Mouse (Mus musculus) intestine, postnatal 0 days (tissue): ENCODE results near the gene Inafm2. TPM values are rescaled to one million over a fixed set of nuclear protein-coding genes. Genes with fewer than 3 reads are reported as not detected.
A peak's percentile ranks its signal among the peaks of the same experiment; 100 is the strongest.

Experiments
- ATAC-seq: fragments of 200-750 bp; cut with Nextera tagmentation; 2 replicates; pipeline ENCODE4 v1.8.0; 2017; ENCODE audit warnings: mild to moderate bottlenecking, moderate TSS enrichment, moderate library complexity
- H3K27ac ChIP-seq: fragments of 300-500 bp; sonication (generic); 2 replicates; pipeline ENCODE4 v1.5.1; 2014; ENCODE audit warnings: mild to moderate bottlenecking, low read depth, low read length, moderate library complexity
- H3K27me3 ChIP-seq: fragments of 300-500 bp; sonication (generic); replicated peaks from 2 replicates; pipeline ENCODE4 v1.6.1; 2014; ENCODE audit warnings: low read length, mixed read lengths; ENCODE audit not compliant: control insufficient read depth, insufficient read depth
- H3K36me3 ChIP-seq: fragments of 300-500 bp; sonication (generic); 2 replicates; pipeline ENCODE4 v1.6.1; 2014; ENCODE audit warnings: mild to moderate bottlenecking, moderate library complexity; ENCODE audit not compliant: control insufficient read depth, insufficient read depth
- H3K4me1 ChIP-seq: fragments of 300-500 bp; sonication (generic); replicated peaks from 2 replicates; pipeline ENCODE4 v1.6.1; 2014; ENCODE audit warnings: antibody characterized with exemption, low read length, mixed read lengths; ENCODE audit not compliant: control insufficient read depth, insufficient read depth
- H3K4me2 ChIP-seq: fragments of 300-500 bp; sonication (generic); replicated peaks from 2 replicates; pipeline ENCODE4 v1.6.1; 2014; ENCODE audit warnings: low read depth, mild to moderate bottlenecking, moderate library complexity
- H3K4me3 ChIP-seq: fragments of 300-500 bp; sonication (generic); 2 replicates; pipeline ENCODE4 v1.5.1; 2014; ENCODE audit warnings: low read depth, low read length
- H3K9ac ChIP-seq: fragments of 300-500 bp; sonication (generic); 2 replicates; pipeline ENCODE4 v1.6.1; 2014; ENCODE audit warnings: mild to moderate bottlenecking, low read depth, low read length
- H3K9me3 ChIP-seq: fragments of 300-500 bp; sonication (generic); 2 replicates; pipeline ENCODE4 v1.6.1; 2016; ENCODE audit warnings: mixed run types; ENCODE audit not compliant: control insufficient read depth
- CTCF ChIP-seq: sonication (generic); IDR thresholded peaks from 2 replicates; pipeline ENCODE4 v1.5.1; 2016; ENCODE audit warnings: low read depth, mild to moderate bottlenecking, control low read depth, antibody characterized with exemption, moderate library complexity
- WGBS: fragments of 180-500 bp; shearing (Covaris S2); extraction: QIAGEN DNeasy Blood & Tissue Kit; methylation state at CpG from one replicate; pipeline ENCODE4 v1.1.7; 2014; 5-methylcytosine and 5-hydroxymethylcytosine counted together
- polyA plus RNA-seq: library from polyadenylated mRNA; unstranded; fragments of >200 nt; fragmentation: Nextera tagmentation; extraction: Ambion mirVana; gene quantifications from 2 replicates; pipeline ENCODE4 v1.2.1, GENCODE M21; 2015

The Inafm2 gene
- polyA plus RNA-seq, 1 experiment from 2014 or later = 24.7 TPM

DNA sequence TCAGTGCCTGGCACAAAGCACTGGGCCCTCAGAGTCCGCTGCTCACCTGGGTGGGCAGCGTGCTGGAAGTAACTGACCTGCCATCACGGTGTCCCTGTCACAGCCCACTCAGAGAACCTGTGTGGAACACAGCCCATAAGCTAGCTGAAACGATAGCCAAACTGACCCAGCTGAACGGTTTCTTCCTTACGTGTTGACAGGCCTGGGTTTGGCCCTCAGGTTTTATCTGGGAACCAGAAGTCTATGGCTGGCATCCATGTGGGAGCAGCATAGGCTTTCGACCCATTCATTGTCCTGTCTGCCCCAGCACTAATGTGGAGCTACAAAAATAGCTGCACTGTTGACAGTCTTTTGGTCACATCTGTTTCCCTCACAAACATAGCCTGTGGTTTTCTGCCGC, 4.9 kb downstream of the Inafm2 start:
- H3K36me3 ChIP-seq = peaks cover 7% of the 10 kb centered on the region; the same call in 1 of the 2 replicates
- H3K27ac ChIP-seq = no peak overlapping the region
- H3K9ac ChIP-seq = no peak overlapping the region
- peaks cover 4% of the 10 kb centered on the region; the same call in 1 of the 2 replicates for H3K4me1 ChIP-seq
- ATAC-seq = no peak
- 81% methylated on average over 8 of the region's 8 CpGs for WGBS
- H3K9me3 ChIP-seq = no peaks in the 10 kb centered on the region
- no peak overlapping the region for H3K4me3 ChIP-seq
- H3K4me2 ChIP-seq = no peak overlapping the region
- TF ChIP-seq CTCF = no peak
- H3K27me3 ChIP-seq = no peaks in the 10 kb centered on the region

DNA sequence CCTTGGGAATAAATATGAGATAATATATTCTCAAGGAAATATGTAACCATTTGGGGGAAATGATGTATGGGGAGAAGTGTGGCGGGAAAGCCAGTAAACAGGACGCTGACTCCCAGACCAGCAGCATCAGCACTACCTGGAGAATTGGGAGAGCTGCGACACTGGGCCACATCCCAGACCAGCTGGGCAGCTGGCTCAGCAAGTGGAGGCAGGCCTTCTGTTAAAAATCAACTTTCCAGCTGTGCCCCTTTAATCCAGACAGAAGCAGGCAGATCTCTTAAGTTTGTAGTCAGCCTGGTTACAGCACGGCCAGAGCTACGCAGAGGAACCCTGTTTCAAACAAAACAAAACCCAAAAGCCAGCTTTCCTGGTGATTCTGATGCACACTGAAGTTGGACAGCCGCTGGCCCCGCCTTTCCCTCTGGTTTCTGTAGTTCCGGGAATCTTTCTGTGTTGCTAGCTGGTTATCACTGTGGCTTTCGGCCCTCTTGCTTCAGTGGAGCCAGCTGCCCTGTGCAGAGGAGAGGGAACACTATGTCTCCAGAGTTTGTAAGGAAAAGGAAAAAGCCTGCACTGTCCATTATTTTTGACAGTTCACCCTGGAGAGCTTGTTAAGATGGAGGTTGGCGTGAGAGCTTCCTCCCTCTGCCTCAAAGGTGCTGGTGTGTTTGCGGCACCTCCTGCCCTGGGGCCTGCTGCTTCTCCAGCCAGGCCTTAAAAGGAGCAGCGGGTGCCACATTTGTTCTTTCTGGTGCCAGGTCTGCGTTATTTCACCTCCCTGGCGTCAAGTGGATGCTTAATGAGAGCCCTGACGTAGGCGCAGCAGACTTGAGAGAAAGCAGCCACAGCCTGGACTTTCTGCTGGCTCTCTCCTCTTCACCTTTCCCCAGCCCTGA, 6.6 kb downstream of the Inafm2 start:
- no peaks in the 10 kb centered on the region for H3K27me3 ChIP-seq
- peaks cover 4% of the 10 kb centered on the region; the same call in 1 of the 2 replicates for H3K4me1 ChIP-seq
- 61% methylated on average over 16 of the region's 16 CpGs for WGBS
- ATAC-seq = peak; percentile 14; the same call in 1 of the 2 replicates
- H3K4me2 ChIP-seq = no peak overlapping the region
- no peak for TF ChIP-seq CTCF
- no peak overlapping the region for H3K4me3 ChIP-seq
- peak overlapping the region; percentile 42 for H3K27ac ChIP-seq
- no peaks in the 10 kb centered on the region for H3K9me3 ChIP-seq
- H3K9ac ChIP-seq = 0 out of 2 replicates have a peak overlapping the region, but pooled peaks have one; percentile 22
- H3K36me3 ChIP-seq = peaks cover 7% of the 10 kb centered on the region; the same call in 1 of the 2 replicates

DNA sequence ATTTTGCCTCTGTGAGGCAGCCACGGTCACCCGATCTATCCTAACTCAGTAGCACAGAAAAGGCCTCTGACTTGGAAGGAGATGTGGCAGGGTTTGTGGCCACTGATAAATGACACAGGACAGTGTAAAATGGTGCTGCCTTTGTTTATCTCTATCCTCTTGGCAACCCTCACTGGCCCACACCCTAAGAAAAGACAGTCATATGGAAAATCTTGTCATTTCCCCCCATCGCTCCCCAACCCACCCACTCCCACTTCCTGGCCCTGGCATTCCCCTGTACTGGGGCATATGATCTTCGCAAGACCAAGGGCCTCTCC, 7.2 kb downstream of the Inafm2 start:
- ATAC-seq = peak; percentile 14; the same call in 1 of the 2 replicates
- Histone ChIP-seq H3K9ac (no peak overlapping the region), H3K27ac (no peak overlapping the region; the same call in 1 of the 2 replicates), H3K36me3 (peaks cover 7% of the 10 kb centered on the region; the same call in 1 of the 2 replicates), H3K27me3 (no peaks in the 10 kb centered on the region), H3K4me2 (no peak overlapping the region), H3K9me3 (no peaks in the 10 kb centered on the region), H3K4me1 (no peaks in the 10 kb centered on the region), H3K4me3 (no peak overlapping the region)
- WGBS = 81% methylated on average over 4 of the region's 4 CpGs
- TF ChIP-seq CTCF = no peak

GRCm38 (mm10) chr2:118754143-118754542, 8.6 kb downstream of the Inafm2 start:
- WGBS = 83% methylated on average over 5 of the region's 5 CpGs
- no peak overlapping the region for H3K4me3 ChIP-seq
- no peaks in the 10 kb centered on the region for H3K4me1 ChIP-seq
- H3K9me3 ChIP-seq = no peaks in the 10 kb centered on the region
- peaks cover under 1% of the 10 kb centered on the region; the same call in 1 of the 2 replicates for H3K36me3 ChIP-seq
- no peak for ATAC-seq
- TF ChIP-seq CTCF = no peak
- no peak overlapping the region for H3K27ac ChIP-seq
- no peaks in the 10 kb centered on the region for H3K27me3 ChIP-seq
- no peak overlapping the region for H3K4me2 ChIP-seq
- no peak overlapping the region for H3K9ac ChIP-seq

DNA sequence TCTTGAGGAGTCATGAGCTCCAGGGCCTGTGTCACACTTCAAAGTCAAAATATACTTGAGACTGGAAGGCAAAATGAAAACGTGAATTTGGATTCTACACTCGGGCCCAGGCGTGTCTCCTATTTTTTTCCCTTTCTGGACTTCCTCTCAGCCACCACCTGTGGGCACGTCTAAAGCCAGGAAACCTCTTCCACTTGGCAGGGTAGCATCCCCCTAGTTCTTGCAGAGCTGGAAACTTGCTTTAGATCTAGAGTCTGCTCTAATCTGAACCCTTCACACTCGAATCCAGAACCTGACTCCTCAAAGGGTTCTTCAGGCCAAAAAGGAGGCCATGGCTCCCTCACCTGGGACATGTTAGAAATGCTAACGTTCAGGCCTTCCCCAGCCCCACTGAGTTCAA, 9.8 kb downstream of the Inafm2 start:
- no peaks in the 10 kb centered on the region for H3K36me3 ChIP-seq
- no peaks in the 10 kb centered on the region for H3K9me3 ChIP-seq
- H3K27me3 ChIP-seq = no peaks in the 10 kb centered on the region
- ATAC-seq = no peak
- H3K4me1 ChIP-seq = 0 out of 2 replicates have a peak, but pooled peaks cover 3% of the 10 kb centered on the region
- no peak overlapping the region for H3K9ac ChIP-seq
- H3K4me2 ChIP-seq = no peak overlapping the region
- WGBS = 80% methylated on average over 6 of the region's 6 CpGs
- no peak overlapping the region for H3K4me3 ChIP-seq
- no peak overlapping the region for H3K27ac ChIP-seq
- no peak for TF ChIP-seq CTCF

- H3K9ac ChIP-seq = no peak overlapping the region
- ATAC-seq = no peak
- no peak for TF ChIP-seq CTCF
- 81% methylated on average over 4 of the region's 4 CpGs for WGBS
- no peaks in the 10 kb centered on the region for H3K36me3 ChIP-seq
- no peak overlapping the region for H3K27ac ChIP-seq
- no peaks in the 10 kb centered on the region for H3K27me3 ChIP-seq
- H3K4me3 ChIP-seq = no peak overlapping the region
- no peak overlapping the region for H3K4me2 ChIP-seq
- H3K9me3 ChIP-seq = no peaks in the 10 kb centered on the region
- H3K4me1 ChIP-seq = 0 out of 2 replicates have a peak, but pooled peaks cover 5% of the 10 kb centered on the region
Measured at GRCm38 (mm10) chr2:118756103-118756502, 10.5 kb downstream of the Inafm2 start.
